Mouse (Mus musculus) kidney, adult 2 months (tissue): ENCODE results near the gene Naa10.

Experiments used
- CTCF ChIP-seq: fragments of 200-500 bp; conservative IDR thresholded peaks from 2 replicates; pipeline ENCODE4 v1.5.1; 2011; ENCODE audit warnings: low read depth, mild to moderate bottlenecking, control low read depth, low read length, moderate library complexity, mixed read lengths; ENCODE audit not compliant: insufficient read depth, insufficient read length
- POLR2A ChIP-seq: fragments of 200-500 bp; IDR thresholded peaks from one replicate; pipeline ENCODE4 v1.6.1; 2011; ENCODE audit warnings: low read depth, low read length, control low read depth

GRCm38 (mm10) chrX:73941860-73942259 lies 20.1 kb upstream of the Naa10 start:
- TF ChIP-seq CTCF = no peak
- TF ChIP-seq POLR2A = no peak
